Mouse (Mus musculus): ENCODE results near the gene 1700010B08Rik. TPM values are rescaled to one million over a fixed set of nuclear protein-coding genes. Genes with fewer than 3 reads are reported as not detected.

The 1700010B08Rik gene
- polyA plus RNA-seq, 1 experiment from 2014 or later, result not detected

DNA sequence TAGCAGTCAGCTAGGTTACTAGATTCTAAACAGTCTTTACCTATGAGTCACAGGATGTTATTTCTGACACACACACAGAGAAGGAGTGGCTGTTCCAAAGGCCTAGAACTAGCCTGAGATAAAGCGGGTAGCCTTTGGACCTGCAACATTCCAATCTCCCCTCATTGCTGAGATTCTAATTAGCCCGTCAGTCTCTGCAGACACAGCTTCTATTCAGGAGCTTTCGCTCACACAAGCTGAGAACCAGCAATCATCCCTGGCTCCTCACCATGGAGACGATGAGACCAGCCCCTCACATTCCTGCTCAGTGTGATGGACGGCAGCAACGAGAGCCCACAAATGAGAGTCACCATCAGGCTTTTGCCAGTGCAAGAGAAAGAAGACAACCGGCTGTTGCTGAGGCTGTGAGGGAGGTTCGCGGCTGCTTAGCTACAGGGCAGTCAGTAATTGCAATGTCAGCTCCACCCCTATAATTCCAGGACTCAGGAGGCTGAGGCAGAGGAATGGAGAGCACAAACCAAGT is 11.3 kb downstream of the 1700010B08Rik start:
- 4% methylated on average over 9 of the region's 9 CpGs for WGBS
- no peak overlapping the region for H3K4me3 ChIP-seq (ENCODE audit: low read depth, low read length)

DNA sequence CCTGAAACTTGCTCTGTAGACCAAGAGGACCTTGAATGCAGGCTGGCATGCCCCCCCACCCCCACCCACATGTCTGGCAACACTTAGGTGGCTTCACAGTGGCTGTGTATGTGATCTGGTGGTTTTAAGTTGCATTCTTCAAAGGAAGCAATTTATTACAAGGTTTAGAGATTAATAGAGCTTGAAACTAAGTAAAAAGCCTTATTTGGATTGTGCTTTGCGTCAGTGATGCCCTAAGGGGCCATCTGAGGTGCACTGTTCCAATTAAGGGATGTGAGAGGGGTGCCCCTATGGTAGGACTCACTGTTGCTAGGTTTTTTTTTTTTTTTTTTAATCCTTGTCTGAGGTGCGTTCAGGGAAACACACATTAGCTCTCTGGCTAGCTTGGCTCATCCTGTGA is 15.2 kb downstream of the 1700010B08Rik start:
- Histone ChIP-seq H3K9ac (ENCODE audit: low read length) (no peak overlapping the region), H3K36me3 (ENCODE audit: control insufficient read depth, insufficient read depth, low read length) (no peaks in the 10 kb centered on the region; the same call in 1 of the 2 replicates), H3K4me1 (ENCODE audit: control insufficient read depth, insufficient read depth, low read length) (peaks cover 20% of the 10 kb centered on the region), H3K4me2 (ENCODE audit: low read depth) (no peak overlapping the region), H3K9me3 (ENCODE audit: control insufficient read depth, low read length) (no peaks in the 10 kb centered on the region), H3K4me3 (ENCODE audit: low read depth, low read length) (no peak overlapping the region), H3K27me3 (ENCODE audit: control insufficient read depth, insufficient read depth, low read length) (no peaks in the 10 kb centered on the region), H3K27ac (ENCODE audit: low read depth, low read length) (no peak overlapping the region)
- ATAC-seq (ENCODE audit: insufficient read depth, low FRiP score, low TSS enrichment) (no peak), DNase-seq (ENCODE audit: low spot score) (no peak)
- WGBS, result 62% methylated on average over 2 of the region's 2 CpGs

More for the DNA sequence above, 11.3 kb downstream of the 1700010B08Rik start:
- Histone ChIP-seq H3K27me3 (ENCODE audit: control insufficient read depth, insufficient read depth, low read length) (no peaks in the 10 kb centered on the region), H3K9me3 (ENCODE audit: control insufficient read depth, low read length) (no peaks in the 10 kb centered on the region), H3K27ac (ENCODE audit: low read depth, low read length) (0 out of 2 replicates have a peak overlapping the region, but pooled peaks have one; percentile 14), H3K4me1 (ENCODE audit: control insufficient read depth, insufficient read depth, low read length) (peaks cover 11% of the 10 kb centered on the region), H3K4me2 (ENCODE audit: low read depth) (no peak overlapping the region), H3K9ac (ENCODE audit: low read length) (no peak overlapping the region), H3K36me3 (ENCODE audit: control insufficient read depth, insufficient read depth, low read length) (no peaks in the 10 kb centered on the region)
- ATAC-seq (ENCODE audit: insufficient read depth, low FRiP score, low TSS enrichment) (peak; percentile 82), DNase-seq (ENCODE audit: low spot score) (peak; percentile 72)

GRCm38 (mm10) chr2:173737222-173737989 is 18.2 kb downstream of the 1700010B08Rik start, which contains the start of gene Vapb:
Gene Vapb (plus strand): TSS chr2:173737511.
- Histone ChIP-seq H3K4me1 (ENCODE audit: control insufficient read depth, insufficient read depth, low read length) (peaks cover 14% of the 10 kb centered on the region), H3K9ac (ENCODE audit: low read length) (peak within 1 kb of the TSS; percentile 90), H3K36me3 (ENCODE audit: control insufficient read depth, insufficient read depth, low read length) (no peaks in the 10 kb centered on the region; the same call in 1 of the 2 replicates), H3K4me2 (ENCODE audit: low read depth) (peak within 1 kb of the TSS; percentile 80), H3K9me3 (ENCODE audit: control insufficient read depth, low read length) (no peaks in the 10 kb centered on the region), H3K4me3 (ENCODE audit: low read depth, low read length) (peak within 1 kb of the TSS; percentile 81), H3K27ac (ENCODE audit: low read depth, low read length) (0 out of 2 replicates have a peak within 1 kb of the TSS, but pooled peaks have one; percentile 49), H3K27me3 (ENCODE audit: control insufficient read depth, insufficient read depth, low read length) (no peaks in the 10 kb centered on the region)
- DNase-seq (ENCODE audit: low spot score), result peak; percentile 99
- peak; percentile 96 for ATAC-seq (ENCODE audit: insufficient read depth, low FRiP score, low TSS enrichment)
- WGBS, result 1% methylated on average over 70 of the region's 70 CpGs

- no peak overlapping the region for H3K27ac ChIP-seq (ENCODE audit: low read depth, low read length)
Measured at GRCm38 (mm10) chr2:173738232-173738631, 19.0 kb downstream of the 1700010B08Rik start.

GRCm38 (mm10) chr2:173739107-173739506 is 19.9 kb downstream of the 1700010B08Rik start:
- H3K36me3 ChIP-seq (ENCODE audit: control insufficient read depth, insufficient read depth, low read length), result no peaks in the 10 kb centered on the region; the same call in 1 of the 2 replicates
- no peak overlapping the region for H3K4me3 ChIP-seq (ENCODE audit: low read depth, low read length)
- H3K4me1 ChIP-seq (ENCODE audit: control insufficient read depth, insufficient read depth, low read length), result peaks cover 14% of the 10 kb centered on the region
- H3K4me2 ChIP-seq (ENCODE audit: low read depth), result no peak overlapping the region
- no peaks in the 10 kb centered on the region for H3K27me3 ChIP-seq (ENCODE audit: control insufficient read depth, insufficient read depth, low read length)
- H3K9me3 ChIP-seq (ENCODE audit: control insufficient read depth, low read length), result no peaks in the 10 kb centered on the region
- DNase-seq (ENCODE audit: low spot score) (no peak), ATAC-seq (ENCODE audit: insufficient read depth, low FRiP score, low TSS enrichment) (no peak)
- whole genome bisulfite sequencing, result 93% methylated on average over 7 of the region's 7 CpGs
- no peak overlapping the region for H3K9ac ChIP-seq (ENCODE audit: low read length)
- no peak overlapping the region for H3K27ac ChIP-seq (ENCODE audit: low read depth, low read length)

More at GRCm38 (mm10) chr2:173738232-173738631, 19.0 kb downstream of the 1700010B08Rik start:
- H3K9ac ChIP-seq (ENCODE audit: low read length), result peak overlapping the region; percentile 90
- H3K36me3 ChIP-seq (ENCODE audit: control insufficient read depth, insufficient read depth, low read length), result no peaks in the 10 kb centered on the region; the same call in 1 of the 2 replicates
- ATAC-seq (ENCODE audit: insufficient read depth, low FRiP score, low TSS enrichment) (no peak), DNase-seq (ENCODE audit: low spot score) (no peak)
- no peaks in the 10 kb centered on the region for H3K27me3 ChIP-seq (ENCODE audit: control insufficient read depth, insufficient read depth, low read length)
- H3K4me3 ChIP-seq (ENCODE audit: low read depth, low read length), result peak overlapping the region; percentile 81
- no peaks in the 10 kb centered on the region for H3K9me3 ChIP-seq (ENCODE audit: control insufficient read depth, low read length)
- H3K4me1 ChIP-seq (ENCODE audit: control insufficient read depth, insufficient read depth, low read length), result peaks cover 14% of the 10 kb centered on the region
- WGBS, result 90% methylated on average over 9 of the region's 9 CpGs
- peak overlapping the region; percentile 80 for H3K4me2 ChIP-seq (ENCODE audit: low read depth)

DNA sequence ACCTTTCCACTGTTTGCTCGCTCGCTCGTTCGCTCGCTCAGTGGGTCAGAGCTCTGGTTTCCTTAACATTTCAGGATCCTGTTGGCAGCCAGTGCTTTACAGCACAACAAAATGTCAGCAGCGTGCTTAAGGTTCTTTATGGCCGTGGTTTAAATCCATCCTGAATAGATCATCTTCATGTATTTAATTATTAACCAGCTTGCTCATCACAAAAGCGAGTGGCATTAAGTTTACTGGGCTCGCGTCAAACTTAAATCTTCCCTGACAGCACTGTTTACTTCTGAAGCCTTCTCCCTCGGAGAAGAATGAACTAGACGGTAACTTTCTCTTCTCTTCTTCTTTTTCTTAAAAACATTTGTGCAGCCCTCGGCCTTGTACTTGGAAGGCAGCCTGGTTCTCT is 22.9 kb downstream of the 1700010B08Rik start:
- Histone ChIP-seq H3K27me3 (ENCODE audit: control insufficient read depth, insufficient read depth, low read length) (no peaks in the 10 kb centered on the region), H3K36me3 (ENCODE audit: control insufficient read depth, insufficient read depth, low read length) (no peaks in the 10 kb centered on the region; the same call in 1 of the 2 replicates), H3K9me3 (ENCODE audit: control insufficient read depth, low read length) (no peaks in the 10 kb centered on the region), H3K4me3 (ENCODE audit: low read depth, low read length) (no peak overlapping the region), H3K4me1 (ENCODE audit: control insufficient read depth, insufficient read depth, low read length) (peaks cover 14% of the 10 kb centered on the region), H3K27ac (ENCODE audit: low read depth, low read length) (no peak overlapping the region), H3K4me2 (ENCODE audit: low read depth) (no peak overlapping the region), H3K9ac (ENCODE audit: low read length) (no peak overlapping the region)
- DNase-seq (ENCODE audit: low spot score), result no peak
- 52% methylated on average over 13 of the region's 13 CpGs for WGBS
- ATAC-seq (ENCODE audit: insufficient read depth, low FRiP score, low TSS enrichment), result no peak

DNA sequence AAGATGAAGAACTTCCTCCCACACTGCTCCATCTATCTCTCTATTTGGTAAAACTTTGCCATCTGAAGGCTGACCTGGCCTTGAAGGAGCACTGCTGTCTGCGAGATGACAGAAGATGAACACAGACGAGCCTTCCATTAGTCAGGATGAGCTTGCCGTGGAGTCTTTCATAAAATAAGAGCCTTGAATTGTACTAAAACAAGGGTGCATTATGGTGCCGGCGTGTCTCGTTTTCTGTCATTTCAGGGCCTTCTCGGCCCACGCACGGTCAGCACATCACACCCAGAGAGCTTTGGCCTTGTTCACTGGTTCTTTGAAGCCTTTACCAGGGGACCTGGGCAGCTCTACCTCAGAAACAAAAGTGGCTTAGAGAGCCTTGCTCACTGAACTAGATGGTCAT is 23.5 kb downstream of the 1700010B08Rik start:
- H3K36me3 ChIP-seq (ENCODE audit: control insufficient read depth, insufficient read depth, low read length), result no peaks in the 10 kb centered on the region; the same call in 1 of the 2 replicates
- DNase-seq (ENCODE audit: low spot score) (no peak), ATAC-seq (ENCODE audit: insufficient read depth, low FRiP score, low TSS enrichment) (no peak)
- H3K4me3 ChIP-seq (ENCODE audit: low read depth, low read length), result no peak overlapping the region
- H3K9ac ChIP-seq (ENCODE audit: low read length), result no peak overlapping the region
- no peaks in the 10 kb centered on the region for H3K9me3 ChIP-seq (ENCODE audit: control insufficient read depth, low read length)
- no peak overlapping the region for H3K4me2 ChIP-seq (ENCODE audit: low read depth)
- WGBS, result 76% methylated on average over 9 of the region's 9 CpGs
- H3K27me3 ChIP-seq (ENCODE audit: control insufficient read depth, insufficient read depth, low read length), result no peaks in the 10 kb centered on the region
- H3K27ac ChIP-seq (ENCODE audit: low read depth, low read length), result no peak overlapping the region
- H3K4me1 ChIP-seq (ENCODE audit: control insufficient read depth, insufficient read depth, low read length), result peaks cover 13% of the 10 kb centered on the region

GRCm38 (mm10) chr2:173744070-173744815 is 25.0 kb downstream of the 1700010B08Rik start:
- ATAC-seq (ENCODE audit: insufficient read depth, low FRiP score, low TSS enrichment) (no peak), DNase-seq (ENCODE audit: low spot score) (no peak)
- H3K4me1 ChIP-seq (ENCODE audit: control insufficient read depth, insufficient read depth, low read length), result peaks cover 5% of the 10 kb centered on the region
- no peaks in the 10 kb centered on the region for H3K36me3 ChIP-seq (ENCODE audit: control insufficient read depth, insufficient read depth, low read length)
- WGBS, result 91% methylated on average over 7 of the region's 7 CpGs
- no peak overlapping the region for H3K9ac ChIP-seq (ENCODE audit: low read length)
- H3K4me2 ChIP-seq (ENCODE audit: low read depth), result no peak overlapping the region
- H3K27ac ChIP-seq (ENCODE audit: low read depth, low read length), result no peak overlapping the region
- no peaks in the 10 kb centered on the region for H3K27me3 ChIP-seq (ENCODE audit: control insufficient read depth, insufficient read depth, low read length)
- no peak overlapping the region for H3K4me3 ChIP-seq (ENCODE audit: low read depth, low read length)
- no peaks in the 10 kb centered on the region for H3K9me3 ChIP-seq (ENCODE audit: control insufficient read depth, low read length)

All from neural tube, embryonic 11.5 days (tissue).